Mouse (Mus musculus): ENCODE results near the gene Myadm.

The Myadm gene

DNA sequence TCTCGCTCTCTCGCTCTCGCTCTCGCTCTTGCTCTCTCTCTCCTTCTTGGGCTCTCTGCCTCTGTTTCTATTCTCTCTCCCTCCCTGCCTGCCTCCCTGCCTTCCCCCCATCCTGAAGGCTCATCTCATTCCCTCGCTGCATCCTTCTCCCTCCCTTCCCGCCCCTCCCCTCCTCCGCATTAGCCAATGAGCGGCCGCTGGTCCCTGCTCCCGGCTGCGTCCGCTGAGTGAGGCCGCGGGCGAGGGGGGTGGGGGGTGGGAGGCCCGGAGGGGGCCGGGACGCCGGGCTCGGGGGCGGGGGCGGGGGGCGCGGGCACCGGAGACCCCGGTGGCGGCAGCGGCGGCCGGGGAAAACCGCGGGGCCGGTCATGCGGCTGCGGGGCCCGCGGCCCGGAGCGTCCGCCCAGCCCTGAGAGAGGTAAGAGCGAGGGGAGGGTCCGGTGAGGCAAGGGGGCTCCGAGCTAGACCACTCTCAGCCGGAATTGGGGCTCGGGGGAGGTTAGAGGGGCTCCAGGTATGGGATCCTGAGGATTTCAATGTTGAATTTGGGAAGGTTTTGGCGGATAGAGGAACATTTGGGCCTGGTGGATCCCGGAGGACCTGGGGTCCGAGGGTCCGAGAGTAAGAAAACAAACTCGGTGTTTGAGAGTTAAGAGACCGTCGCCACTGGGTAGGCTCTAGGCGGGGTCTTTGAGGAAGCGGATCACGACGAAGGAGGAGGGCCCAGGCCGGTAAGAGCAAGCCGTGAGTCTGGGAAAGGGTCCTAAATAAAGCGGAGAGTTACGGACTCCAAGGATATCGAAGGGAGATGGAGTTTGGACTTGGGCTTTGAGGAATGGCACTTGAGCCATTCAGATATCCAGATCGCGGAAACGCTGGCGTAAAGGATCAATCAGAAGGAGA is 44.0 kb downstream of the Myadm start, which contains the start of gene Cacng7:
Gene Cacng7, plus strand, starts transcription at position 337 of the 903 bp plus-strand sequence.
- Histone ChIP-seq H3K4me3 (replicated peaks; ENCODE audit: low read length) (peak within 1 kb of the TSS; percentile 85), H3K36me3 (ENCODE audit: insufficient read depth, low read length) (peaks cover 17% of the 10 kb centered on the region), H3K4me1 (replicated peaks; ENCODE audit: low read depth, low read length) (peaks cover 71% of the 10 kb centered on the region), H3K9me3 (ENCODE audit: low read length) (no peaks in the 10 kb centered on the region), H3K27me3 (ENCODE audit: insufficient read depth, low read length) (peaks cover 23% of the 10 kb centered on the region)
- TF ChIP-seq POU5F1 (IDR thresholded peaks at IDR 0.05; ENCODE audit: borderline replicate concordance, low read length), result no peak
- TF ChIP-seq NANOG (IDR thresholded peaks at IDR 0.05; ENCODE audit: borderline replicate concordance, low read length), result no peak
- no peak for TF ChIP-seq CTCF (conservative IDR thresholded peaks at IDR 0.05; ENCODE audit: low read length)

DNA sequence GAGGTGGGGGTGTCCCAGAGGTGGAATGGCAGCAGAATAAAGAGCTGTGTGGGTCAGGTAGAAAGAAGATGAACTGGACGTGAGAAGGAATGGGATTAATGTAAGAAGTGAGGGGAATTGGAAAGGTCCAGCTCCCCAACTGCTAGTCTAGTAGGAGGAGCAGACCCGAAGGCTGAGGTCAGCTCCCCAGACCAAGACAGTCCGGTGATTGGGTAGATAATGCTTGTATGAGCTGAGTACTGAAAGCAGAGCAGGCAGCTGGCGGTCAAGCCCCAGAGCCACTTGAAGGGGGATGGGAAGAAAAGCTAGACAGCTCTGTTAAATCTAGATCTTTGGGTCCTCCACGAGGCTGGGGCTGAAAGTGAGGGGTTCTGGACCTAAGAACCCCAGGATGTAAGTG is 44.7 kb downstream of the Myadm start:
- Histone ChIP-seq H3K27me3 (ENCODE audit: insufficient read depth, low read length) (peaks cover 23% of the 10 kb centered on the region), H3K36me3 (ENCODE audit: insufficient read depth, low read length) (peaks cover 14% of the 10 kb centered on the region), H3K4me3 (replicated peaks; ENCODE audit: low read length) (peak overlapping the region; percentile 85), H3K4me1 (replicated peaks; ENCODE audit: low read depth, low read length) (peaks cover 78% of the 10 kb centered on the region), H3K9me3 (ENCODE audit: low read length) (no peaks in the 10 kb centered on the region)
- TF ChIP-seq POU5F1 (IDR thresholded peaks at IDR 0.05; ENCODE audit: borderline replicate concordance, low read length) (no peak), NANOG (IDR thresholded peaks at IDR 0.05; ENCODE audit: borderline replicate concordance, low read length) (no peak), CTCF (conservative IDR thresholded peaks at IDR 0.05; ENCODE audit: low read length) (no peak)

DNA sequence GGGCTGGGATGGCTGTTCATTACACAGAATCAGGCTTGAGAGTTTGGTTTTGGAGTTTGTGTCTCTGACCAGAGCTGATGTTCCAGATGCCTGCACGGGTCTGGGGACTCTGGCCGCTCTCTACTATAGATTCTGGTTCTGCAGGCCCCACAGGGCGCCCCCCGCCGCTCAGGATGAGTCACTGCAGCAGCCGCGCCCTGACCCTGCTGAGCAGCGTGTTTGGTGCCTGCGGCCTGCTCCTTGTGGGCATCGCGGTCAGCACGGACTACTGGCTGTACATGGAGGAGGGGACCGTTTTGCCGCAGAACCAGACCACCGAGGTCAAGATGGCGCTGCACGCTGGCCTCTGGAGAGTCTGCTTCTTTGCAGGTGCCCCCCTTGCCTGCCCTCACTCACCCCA is 47.5 kb downstream of the Myadm start:
- peaks cover 17% of the 10 kb centered on the region for H3K36me3 ChIP-seq (ENCODE audit: insufficient read depth, low read length)
- H3K4me1 ChIP-seq (replicated peaks; ENCODE audit: low read depth, low read length), result peaks cover 64% of the 10 kb centered on the region
- H3K4me3 ChIP-seq (replicated peaks; ENCODE audit: low read length), result peak overlapping the region; percentile 48
- no peaks in the 10 kb centered on the region for H3K9me3 ChIP-seq (ENCODE audit: low read length)
- H3K27me3 ChIP-seq (ENCODE audit: insufficient read depth, low read length), result peaks cover 23% of the 10 kb centered on the region
- peak; percentile 54 for TF ChIP-seq CTCF (conservative IDR thresholded peaks at IDR 0.05; ENCODE audit: low read length)
- no peak for TF ChIP-seq NANOG (IDR thresholded peaks at IDR 0.05; ENCODE audit: borderline replicate concordance, low read length)
- no peak for TF ChIP-seq POU5F1 (IDR thresholded peaks at IDR 0.05; ENCODE audit: borderline replicate concordance, low read length)

DNA sequence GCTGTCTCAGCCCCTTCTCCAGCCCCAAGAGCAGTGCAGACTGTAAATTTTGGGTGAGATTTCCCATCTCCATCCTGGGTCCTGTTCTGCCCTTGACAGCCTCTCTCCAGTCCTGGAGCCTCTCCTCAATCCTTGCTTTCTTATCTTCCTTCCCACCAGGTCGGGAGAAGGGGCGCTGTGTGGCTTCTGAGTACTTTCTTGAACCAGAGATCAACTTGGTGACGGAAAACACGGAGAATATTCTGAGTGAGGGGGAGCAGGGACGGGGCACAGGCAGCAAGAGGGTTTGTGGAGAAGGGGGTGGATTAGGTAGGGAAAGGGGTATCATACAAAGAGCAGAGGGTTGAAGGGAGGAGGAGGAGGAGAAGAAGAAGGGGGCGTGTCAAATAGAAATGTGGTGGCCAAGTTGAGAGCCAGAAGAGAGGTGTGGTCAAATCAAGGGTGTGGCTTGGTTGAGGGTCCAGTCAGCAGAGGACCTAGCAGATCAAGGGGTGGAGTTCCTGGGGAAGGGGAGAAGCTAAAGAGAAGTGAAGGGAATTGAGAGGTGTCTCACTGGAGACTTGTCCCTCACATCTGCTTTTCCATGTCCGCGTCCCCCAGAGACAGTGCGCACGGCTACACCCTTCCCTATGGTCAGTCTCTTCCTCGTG is 49.5 kb downstream of the Myadm start:
- H3K4me1 ChIP-seq (replicated peaks; ENCODE audit: low read depth, low read length), result peaks cover 59% of the 10 kb centered on the region
- TF ChIP-seq NANOG (IDR thresholded peaks at IDR 0.05; ENCODE audit: borderline replicate concordance, low read length) (no peak), CTCF (conservative IDR thresholded peaks at IDR 0.05; ENCODE audit: low read length) (no peak), POU5F1 (IDR thresholded peaks at IDR 0.05; ENCODE audit: borderline replicate concordance, low read length) (no peak)
- H3K27me3 ChIP-seq (ENCODE audit: insufficient read depth, low read length), result peaks cover 14% of the 10 kb centered on the region
- peak overlapping the region; percentile 78 for H3K4me3 ChIP-seq (replicated peaks; ENCODE audit: low read length)
- peaks cover 34% of the 10 kb centered on the region for H3K36me3 ChIP-seq (ENCODE audit: insufficient read depth, low read length)
- H3K9me3 ChIP-seq (ENCODE audit: low read length), result no peaks in the 10 kb centered on the region

DNA sequence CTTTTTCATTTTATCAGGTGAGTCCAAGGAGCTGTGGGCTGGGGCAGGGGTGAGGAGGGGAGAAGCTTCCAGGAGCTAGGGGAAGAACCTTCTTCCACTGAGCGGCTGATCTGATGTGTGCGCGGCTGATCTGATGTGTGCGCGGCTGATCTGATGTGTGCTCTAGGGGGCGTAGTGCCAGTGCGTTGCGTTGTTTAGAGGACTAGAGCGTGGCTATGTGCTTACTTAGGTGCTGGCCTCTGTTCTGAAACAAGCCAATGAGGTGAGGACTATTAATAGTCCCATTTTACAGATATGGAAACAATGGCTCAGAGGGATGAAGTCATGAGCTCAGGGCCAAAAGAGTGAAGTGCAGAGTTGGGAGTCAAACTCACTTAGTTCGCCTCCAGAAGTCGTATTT is 50.1 kb downstream of the Myadm start:
- Histone ChIP-seq H3K4me3 (replicated peaks; ENCODE audit: low read length) (peak overlapping the region; percentile 78), H3K27me3 (ENCODE audit: insufficient read depth, low read length) (peaks cover 8% of the 10 kb centered on the region), H3K4me1 (replicated peaks; ENCODE audit: low read depth, low read length) (peaks cover 58% of the 10 kb centered on the region), H3K36me3 (ENCODE audit: insufficient read depth, low read length) (peaks cover 39% of the 10 kb centered on the region), H3K9me3 (ENCODE audit: low read length) (no peaks in the 10 kb centered on the region)
- no peak for TF ChIP-seq POU5F1 (IDR thresholded peaks at IDR 0.05; ENCODE audit: borderline replicate concordance, low read length)
- TF ChIP-seq CTCF (conservative IDR thresholded peaks at IDR 0.05; ENCODE audit: low read length), result no peak
- TF ChIP-seq NANOG (IDR thresholded peaks at IDR 0.05; ENCODE audit: borderline replicate concordance, low read length), result no peak

DNA sequence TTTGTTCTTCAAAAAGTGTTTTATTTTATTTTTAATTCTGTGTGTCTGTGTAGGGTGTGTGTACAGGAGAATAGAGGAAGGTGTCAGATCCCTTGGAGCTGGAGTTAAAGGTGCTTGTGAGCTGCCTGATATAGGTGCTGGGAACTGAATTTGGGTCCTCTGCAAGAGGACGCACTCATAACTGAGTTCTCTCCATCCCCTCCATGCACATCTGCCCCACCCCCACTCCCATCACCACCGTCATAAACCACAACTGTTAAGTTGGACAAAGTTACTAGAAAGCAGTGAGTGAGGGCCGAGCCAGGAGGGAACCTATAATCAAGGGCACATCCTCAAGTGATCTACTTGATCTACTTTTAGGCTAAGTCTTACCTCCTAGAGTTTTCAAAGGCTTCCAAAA is 55.0 kb downstream of the Myadm start:
- Histone ChIP-seq H3K27me3 (ENCODE audit: insufficient read depth, low read length) (no peaks in the 10 kb centered on the region), H3K4me1 (replicated peaks; ENCODE audit: low read depth, low read length) (peaks cover 51% of the 10 kb centered on the region), H3K9me3 (ENCODE audit: low read length) (no peaks in the 10 kb centered on the region), H3K36me3 (ENCODE audit: insufficient read depth, low read length) (peaks cover 50% of the 10 kb centered on the region), H3K4me3 (replicated peaks; ENCODE audit: low read length) (no peak overlapping the region)
- TF ChIP-seq CTCF (conservative IDR thresholded peaks at IDR 0.05; ENCODE audit: low read length) (no peak), NANOG (IDR thresholded peaks at IDR 0.05; ENCODE audit: borderline replicate concordance, low read length) (no peak), POU5F1 (IDR thresholded peaks at IDR 0.05; ENCODE audit: borderline replicate concordance, low read length) (no peak)

DNA sequence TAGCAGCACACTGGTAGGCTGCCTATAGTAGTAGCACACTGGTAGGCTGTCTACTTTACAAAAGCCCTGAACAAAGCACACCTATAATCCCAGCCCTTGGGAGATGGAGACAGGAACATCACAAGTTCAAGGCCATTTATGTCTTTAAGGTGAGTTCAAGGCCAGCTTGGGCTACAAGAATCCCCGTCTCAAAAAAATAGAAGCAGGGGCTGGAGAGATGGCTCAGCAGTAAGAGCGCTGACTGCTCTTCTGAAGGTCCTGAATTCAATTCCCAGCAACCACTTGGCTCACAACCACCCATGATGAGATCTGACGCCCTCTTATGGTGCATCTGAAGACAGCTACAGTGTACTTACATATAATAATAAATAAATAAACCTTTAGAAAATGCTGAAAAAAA is 56.4 kb downstream of the Myadm start:
- Histone ChIP-seq H3K36me3 (ENCODE audit: insufficient read depth, low read length) (peaks cover 45% of the 10 kb centered on the region), H3K27me3 (ENCODE audit: insufficient read depth, low read length) (no peaks in the 10 kb centered on the region), H3K4me1 (replicated peaks; ENCODE audit: low read depth, low read length) (peaks cover 57% of the 10 kb centered on the region), H3K9me3 (ENCODE audit: low read length) (no peaks in the 10 kb centered on the region), H3K4me3 (replicated peaks; ENCODE audit: low read length) (no peak overlapping the region)
- TF ChIP-seq POU5F1 (IDR thresholded peaks at IDR 0.05; ENCODE audit: borderline replicate concordance, low read length) (no peak), CTCF (conservative IDR thresholded peaks at IDR 0.05; ENCODE audit: low read length) (no peak)

Data from E14TG2a.4 (cell line).